Mouse (Mus musculus) embryonic stem cell, embryonic (primary cell): ENCODE results near the gene Tram2.

Source experiments
- CTCF ChIA-PET, 4 experiments: fragments of 300-600 bp in 2 of 4; fragments of 350-600 bp in 2 of 4; sonication (Branson Sonifier 250); formaldehyde crosslinking; loops; one replicate each; lab custom pipeline; 2022; ENCODE audit warnings: inconsistent platforms in 2 of 4; lab: Charles Lee
- POLR2A ChIA-PET, 4 experiments: fragments of 300-600 bp in 2 of 4; fragments of 350-600 bp in 2 of 4; sonication (Branson Sonifier 250); formaldehyde crosslinking; loops; one replicate each; lab custom pipeline; 2022; ENCODE audit warnings: antibody characterized with exemption in 4 of 4, inconsistent platforms in 1 of 4; lab: Charles Lee

The Tram2 gene

DNA sequence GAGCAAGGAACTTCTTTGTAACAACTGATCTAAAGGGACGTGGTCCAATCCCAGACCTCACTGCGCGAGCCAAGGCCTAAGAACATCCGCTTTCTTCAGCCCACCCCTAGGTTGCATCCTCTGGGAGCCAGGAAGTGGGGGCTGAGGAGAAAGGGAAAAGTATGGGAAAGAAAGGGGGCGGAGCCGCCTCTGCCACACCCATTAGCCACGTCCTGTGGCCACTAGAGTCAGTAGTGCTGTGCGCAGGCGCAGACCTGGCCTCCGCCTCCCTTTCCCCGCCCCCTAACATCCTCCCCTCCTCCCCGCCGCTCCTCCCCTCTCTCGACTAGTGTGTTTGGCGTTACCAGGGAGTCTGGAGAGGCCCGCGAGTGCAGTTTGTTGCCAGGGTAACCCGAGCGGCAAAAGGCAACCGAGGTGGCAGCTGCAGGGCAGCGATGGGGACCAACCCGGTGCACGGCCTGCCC is 127.7 kb downstream of the Tram2 start, which contains the start of gene Efhc1:
TSS of gene Efhc1 (plus strand) at position 327 of the 464 bp plus-strand sequence.
- POLR2A ChIA-PET = interaction anchor here in 3 of 4 experiments (0.6 to 2.1 kb wide), 21 partner anchors 10 to 267 kb away, joined by 3 to 9 read pairs (median 3); partner anchors contain the start of gene Tmem14a (in 1 of the 3)

More for the DNA sequence above, 127.7 kb downstream of the Tram2 start, which contains the start of gene Efhc1:
- CTCF ChIA-PET = interaction anchor here in 3 of 4 experiments (0.6 to 2.0 kb wide), 7 partner anchors 12 to 215 kb away, joined by 3 to 14 read pairs (median 3); no protein-coding TSS in a partner anchor
